Mouse (Mus musculus) lung, adult 18-20 months (tissue): ENCODE data around the gene Panx2.

Experiments
- DNase-seq, 2 experiments: peaks; one replicate each; pipeline ENCODE4 v3.0.0; 2022; ENCODE audit warnings: mixed read lengths in 2 of 2

The Panx2 gene

GRCm38 (mm10) chr15:89059161-89059931 lies at the start of gene Panx2:
Panx2 (plus strand) TSS chr15:89059734.
- DNase-seq, result no peak

- no peak for DNase-seq
Observed at GRCm38 (mm10) chr15:89016722-89017121, 42.8 kb upstream of the Panx2 start.

GRCm38 (mm10) chr15:89020085-89020484 lies 39.4 kb upstream of the Panx2 start:
- peak in 1 of 2 experiments; percentile 1 for DNase-seq

DNA sequence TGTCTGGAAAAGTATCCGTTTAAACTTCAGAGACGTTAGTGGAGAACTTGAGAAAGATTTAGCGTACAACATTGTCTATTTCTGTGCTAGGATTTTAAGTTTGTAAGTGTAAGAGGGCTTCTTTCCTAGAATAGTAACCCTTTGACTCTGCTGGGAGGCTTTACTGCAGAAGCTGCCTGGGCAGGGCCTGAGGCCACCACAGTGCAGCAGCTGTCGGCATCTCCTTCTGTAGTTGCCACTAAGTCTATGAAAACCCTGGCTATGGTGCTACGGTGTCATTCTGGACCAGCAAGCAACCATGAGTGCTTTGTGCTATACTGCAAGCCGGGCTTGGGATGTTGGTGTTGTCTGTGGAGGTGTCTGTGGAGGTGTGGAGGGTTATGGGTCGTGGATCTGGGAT lies 39.0 kb upstream of the Panx2 start:
- DNase-seq, result no peak

GRCm38 (mm10) chr15:89044381-89044780 lies 15.2 kb upstream of the Panx2 start:
- no peak for DNase-seq

DNA sequence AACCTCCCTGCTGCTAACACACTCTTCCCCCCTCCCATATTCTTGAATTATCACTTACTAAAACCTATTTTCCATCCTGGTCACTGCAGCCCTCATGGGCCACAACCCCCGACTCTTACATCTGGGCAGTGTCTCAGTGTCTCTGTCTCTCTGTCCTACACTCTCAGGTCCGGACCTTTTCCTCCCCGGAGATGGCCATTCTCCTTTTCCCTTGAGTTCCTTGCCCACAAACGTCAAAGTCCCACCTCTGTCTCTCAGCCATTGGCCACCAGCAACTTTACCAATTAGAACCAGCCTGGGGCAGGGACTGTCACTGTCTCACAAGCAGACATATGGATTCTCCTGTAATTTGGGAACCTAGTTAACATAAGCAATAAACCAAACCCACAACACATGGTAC lies 13.2 kb upstream of the Panx2 start:
- DNase-seq, result no peak

- no peak for DNase-seq
Observed at GRCm38 (mm10) chr15:89054666-89055065, 4.9 kb upstream of the Panx2 start.

DNA sequence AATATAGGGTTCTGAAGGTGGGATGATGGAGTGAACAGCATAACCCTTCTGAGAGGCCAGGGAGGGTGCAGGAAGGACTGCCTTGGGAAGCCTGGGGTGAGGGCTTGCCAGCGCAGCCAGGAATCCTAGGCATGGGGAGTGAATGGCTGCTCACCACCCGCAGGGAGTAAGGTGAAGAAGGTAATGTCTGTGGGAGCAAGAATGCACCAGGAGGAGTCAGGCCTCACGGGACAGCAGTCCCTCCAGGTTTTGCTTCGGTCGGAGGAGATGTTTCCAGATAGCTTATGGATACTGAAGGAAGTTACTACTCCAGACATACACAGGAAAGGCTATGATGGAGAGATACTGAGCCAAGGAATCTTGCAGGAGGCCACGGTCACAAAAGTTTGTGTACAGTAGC lies 798 bp upstream of the Panx2 start:
- DNase-seq, result no peak

DNA sequence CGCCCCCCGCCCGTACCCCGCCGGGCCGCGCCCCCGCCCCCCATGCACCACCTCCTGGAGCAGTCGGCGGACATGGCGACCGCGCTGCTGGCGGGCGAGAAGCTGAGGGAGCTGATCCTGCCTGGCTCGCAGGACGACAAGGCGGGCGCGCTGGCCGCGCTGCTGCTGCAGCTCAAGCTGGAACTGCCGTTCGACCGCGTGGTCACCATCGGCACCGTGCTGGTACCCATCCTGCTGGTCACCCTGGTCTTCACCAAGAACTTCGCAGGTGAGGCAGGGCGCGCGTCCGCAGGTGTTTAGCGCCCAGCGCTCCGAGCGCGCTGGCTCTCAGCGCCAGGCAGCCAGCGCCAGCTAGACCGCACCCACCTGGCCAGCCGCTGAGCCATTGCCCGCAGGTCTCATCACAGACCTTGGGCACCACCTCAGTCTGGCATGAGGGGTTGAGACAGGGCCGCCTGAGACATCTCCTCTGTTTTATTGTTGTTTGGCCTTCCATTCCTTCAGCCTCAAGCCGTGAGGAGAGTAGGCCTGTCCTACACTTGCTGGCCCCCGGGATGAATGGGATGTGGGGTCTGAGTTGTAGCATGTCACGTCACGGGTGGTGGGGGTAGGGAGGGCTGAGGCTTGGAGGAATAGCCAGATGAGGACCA lies 623 bp downstream of the Panx2 start:
- DNase-seq, result no peak

DNA sequence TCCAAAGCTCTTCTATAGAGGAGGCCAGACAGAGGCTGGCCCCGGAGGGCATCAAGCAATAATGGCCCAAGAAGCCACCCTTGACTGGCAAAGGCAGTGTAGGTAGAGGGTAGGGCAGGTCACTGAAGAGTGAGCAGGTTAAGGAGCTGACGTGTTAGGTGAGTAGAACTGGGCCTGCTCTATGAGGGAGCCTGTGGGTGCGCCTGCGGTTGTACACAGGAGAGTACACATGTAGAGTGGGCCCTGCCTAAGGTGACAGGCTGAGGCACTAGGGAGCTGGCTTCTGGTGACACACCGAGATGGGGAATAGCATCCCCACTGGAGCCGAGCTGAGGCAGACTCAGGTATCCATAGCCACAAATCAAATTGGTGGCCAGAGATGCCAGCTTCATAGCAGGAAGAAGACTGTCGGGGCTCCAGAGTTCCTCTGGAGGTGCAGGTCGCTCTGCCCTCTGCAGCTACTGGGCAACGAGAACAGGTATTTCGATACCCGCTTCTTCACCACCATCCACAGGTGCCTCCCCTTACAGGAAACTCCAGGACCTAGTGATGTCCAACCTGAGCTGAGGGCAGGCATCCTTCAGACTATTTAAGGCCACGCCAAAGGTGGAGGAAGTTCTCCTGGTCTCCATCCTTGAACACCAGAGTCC lies 1.4 kb downstream of the Panx2 start:
- no peak for DNase-seq

DNA sequence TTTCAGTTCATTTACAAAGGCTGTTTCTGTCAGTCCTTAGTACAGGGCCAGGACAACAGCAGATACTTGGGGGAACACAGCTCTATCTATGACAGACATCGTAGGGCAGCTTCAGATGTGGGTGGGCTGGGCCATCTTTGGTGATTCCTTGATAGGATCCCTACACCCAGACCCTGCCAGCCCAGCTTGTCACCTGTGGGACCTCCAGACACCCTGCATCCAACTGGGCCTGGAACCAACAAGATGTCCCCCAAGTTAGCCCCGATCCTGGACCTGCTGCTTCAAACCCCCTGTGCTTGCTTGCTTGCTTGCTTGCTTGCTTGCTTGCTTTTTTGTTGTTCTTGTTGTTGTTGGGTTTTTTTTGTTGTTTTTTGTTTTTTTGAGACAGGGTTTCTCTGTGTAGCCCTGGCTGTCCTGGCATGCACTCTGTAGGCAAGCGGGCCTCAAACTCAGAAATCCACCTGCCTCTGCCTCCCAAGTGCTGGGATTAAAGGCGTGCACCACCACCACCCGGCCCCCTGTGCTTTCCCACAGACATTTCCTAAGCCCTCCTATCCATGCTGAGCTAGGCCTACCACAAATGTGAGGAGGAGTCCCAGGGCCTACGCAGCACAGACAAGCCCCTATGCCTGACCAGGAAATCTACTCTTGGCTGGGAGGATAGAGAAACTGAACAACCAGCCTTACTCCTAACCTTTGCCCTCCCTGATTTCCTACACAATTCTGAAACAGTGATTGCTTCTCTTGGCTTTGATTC lies 2.4 kb downstream of the Panx2 start:
- DNase-seq, result no peak

DNA sequence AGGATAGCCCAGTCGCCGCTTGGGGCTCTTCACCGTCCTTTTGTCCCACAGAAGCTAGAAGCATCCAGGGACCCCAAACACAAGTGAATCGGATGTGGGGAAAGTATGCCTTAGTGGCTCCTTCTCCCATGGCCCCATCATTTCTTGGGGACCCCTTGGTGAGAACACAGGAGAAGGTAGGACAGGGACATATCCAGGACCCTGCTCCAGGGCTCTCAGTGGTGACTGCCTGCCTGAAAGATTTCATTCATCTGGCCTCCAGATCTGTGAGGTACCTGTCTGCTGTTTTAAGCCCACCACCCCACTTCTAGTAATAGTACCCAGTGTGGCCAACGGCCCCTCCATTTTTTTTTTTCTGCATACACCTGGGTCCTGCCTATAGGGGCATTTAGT lies 3.0 kb downstream of the Panx2 start:
- no peak for DNase-seq

DNA sequence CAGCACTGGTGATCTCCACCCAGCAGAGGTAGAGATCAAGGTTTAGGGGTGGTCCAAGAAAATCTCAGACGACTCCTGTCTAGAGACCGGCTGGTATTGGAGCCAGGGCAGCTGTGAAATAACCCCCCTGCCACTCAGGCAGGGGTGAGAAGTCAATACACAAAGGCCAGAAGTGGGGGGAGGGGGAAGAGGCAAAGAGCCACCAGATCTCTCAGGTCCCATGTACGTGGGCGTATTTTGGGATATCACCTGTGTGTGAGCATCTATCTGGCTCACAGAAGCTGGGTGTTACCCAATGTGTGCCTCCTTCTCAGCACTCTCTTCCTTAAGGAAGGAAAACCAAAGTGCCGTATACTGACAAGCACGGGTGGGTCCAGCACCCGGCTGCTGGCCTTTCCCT lies 3.5 kb downstream of the Panx2 start:
- no peak for DNase-seq

DNA sequence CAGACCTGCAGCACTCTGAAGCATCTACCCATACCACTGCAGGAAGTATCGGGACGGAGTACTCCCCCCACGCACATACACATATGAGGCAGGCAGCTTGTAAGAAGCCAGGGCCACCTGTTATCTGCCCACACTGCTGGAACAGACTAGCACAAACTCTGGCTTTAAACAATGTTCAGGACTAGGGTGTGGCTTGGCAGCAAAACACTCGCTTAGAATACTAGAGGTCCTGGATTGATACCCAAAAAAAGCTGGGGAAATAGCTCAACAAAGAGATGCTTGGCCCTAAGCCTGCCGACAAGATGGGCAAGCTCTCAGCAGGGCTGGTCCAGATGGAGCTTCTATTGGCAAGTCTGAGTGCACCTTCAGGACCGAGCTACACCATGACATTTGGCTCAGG lies 4.0 kb downstream of the Panx2 start:
- DNase-seq, result no peak

DNA sequence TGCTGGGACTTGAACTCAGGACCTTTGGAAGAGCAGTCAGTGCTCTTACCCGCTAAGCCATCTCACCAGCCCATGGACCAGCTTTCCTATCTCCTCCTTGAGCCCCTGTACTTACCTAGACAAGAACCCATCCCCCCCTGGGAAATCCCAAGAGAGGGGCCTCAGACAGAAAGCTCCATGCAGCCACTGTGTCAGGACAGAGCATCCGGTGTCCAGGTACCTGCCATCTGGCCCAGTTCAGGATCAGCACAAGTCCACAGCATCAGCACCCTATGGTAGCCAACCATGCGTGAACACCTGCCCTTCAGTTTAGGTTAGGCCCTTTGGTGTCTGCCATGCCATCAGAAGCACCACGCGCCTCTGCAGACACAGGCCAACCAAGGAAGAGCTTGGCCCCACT lies 5.4 kb downstream of the Panx2 start:
- no peak for DNase-seq

GRCm38 (mm10) chr15:89067609-89068008 lies 8.1 kb downstream of the Panx2 start:
- no peak for DNase-seq

DNA sequence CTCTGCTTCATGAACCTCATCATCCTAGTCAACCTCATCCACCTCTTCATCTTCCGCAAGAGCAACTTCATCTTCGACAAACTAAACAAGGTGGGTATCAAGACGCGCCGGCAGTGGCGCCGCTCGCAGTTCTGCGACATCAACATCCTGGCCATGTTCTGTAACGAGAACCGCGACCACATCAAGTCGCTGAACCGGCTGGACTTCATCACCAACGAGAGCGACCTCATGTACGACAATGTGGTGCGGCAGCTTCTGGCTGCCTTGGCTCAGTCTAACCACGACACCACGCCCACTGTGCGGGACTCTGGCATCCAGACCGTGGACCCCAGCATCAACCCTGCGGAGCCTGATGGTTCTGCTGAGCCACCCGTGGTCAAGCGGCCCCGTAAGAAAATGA lies 8.7 kb downstream of the Panx2 start:
- no peak for DNase-seq

DNA sequence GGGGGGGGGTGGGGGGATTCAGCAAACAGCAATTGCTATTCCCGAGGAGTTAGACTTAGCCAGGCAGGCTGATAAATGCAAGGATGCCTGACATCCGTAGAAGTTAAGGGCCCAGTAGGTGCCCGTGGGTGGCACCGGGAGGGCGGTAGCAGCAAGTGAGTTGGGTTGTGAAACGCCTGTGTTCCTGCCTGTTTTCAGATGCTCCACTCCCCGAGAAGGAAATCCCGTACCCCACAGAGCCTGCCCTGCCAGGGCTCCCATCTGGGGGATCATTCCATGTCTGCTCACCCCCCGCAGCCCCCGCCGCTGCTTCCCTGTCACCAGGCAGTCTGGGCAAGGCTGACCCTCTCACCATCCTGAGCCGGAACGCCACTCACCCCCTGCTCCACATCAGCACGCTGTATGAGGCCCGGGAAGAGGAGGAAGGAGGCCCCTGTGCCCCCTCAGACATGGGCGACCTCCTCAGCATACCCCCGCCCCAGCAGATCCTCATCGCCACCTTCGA lies 9.9 kb downstream of the Panx2 start:
- no peak for DNase-seq

- no peak for DNase-seq
Observed at GRCm38 (mm10) chr15:89070606-89071005, 11.1 kb downstream of the Panx2 start.

GRCm38 (mm10) chr15:89073993-89074603 lies 14.6 kb downstream of the Panx2 start:
- DNase-seq, result no peak

- peak in 1 of 2 experiments; percentile 28 for DNase-seq
Observed at GRCm38 (mm10) chr15:89074613-89075477, 15.3 kb downstream of the Panx2 start, which contains the start of gene Trabd. Trabd (plus strand) TSS chr15:89075124.
